Mouse (Mus musculus): Measurements from ENCODE around the gene Hand1.
"Not testable (repeated sequence)": the region's sequence is repeated elsewhere in the genome, so short reads cannot be mapped to it uniquely, and the experiment has no call there.

DNA sequence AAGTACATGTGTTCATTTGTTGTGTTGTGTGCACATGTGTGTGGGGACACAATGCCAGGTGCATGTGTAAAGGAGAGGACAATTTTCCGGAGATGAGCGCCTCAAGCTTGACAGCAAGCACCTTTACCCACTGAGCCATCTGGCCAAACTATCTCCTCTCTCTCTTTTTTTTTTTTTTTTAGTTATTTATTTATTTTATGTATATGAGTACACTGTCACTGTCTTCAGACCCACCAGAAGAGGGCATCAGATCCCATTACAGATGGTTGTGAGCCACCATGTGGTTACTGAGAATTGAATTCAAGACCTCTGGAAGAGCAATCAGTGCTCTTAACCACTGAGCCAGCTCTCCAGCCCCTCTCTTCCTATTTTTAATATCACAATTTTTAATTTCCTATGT is 9.5 kb downstream of the Hand1 start:
- TF ChIP-seq POLR2A (IDR thresholded peaks at IDR 0.05; ENCODE audit: borderline replicate concordance, control insufficient read depth, low read depth, low read length); CTCF (IDR thresholded peaks at IDR 0.05; ENCODE audit: control insufficient read depth, insufficient read depth, low read length): not testable (repeated sequence)

Measured in bone marrow, adult 2 months (tissue).